Mouse (Mus musculus): ENCODE measurements around the gene Ms4a12. TPM values are rescaled to one million over a fixed set of nuclear protein-coding genes. Genes with fewer than 3 reads are reported as not detected.

Ms4a12 gene
- total RNA-seq, 2 experiments from 2014 or later = not detected

GRCm38 (mm10) chr19:11234921-11235735, 2.9 kb upstream of the Ms4a12 start:
- intact Hi-C loops (cut with DNase I) = no loop called here
- H3K27ac ChIP-seq = no peak overlapping the region
- DNase-seq (ENCODE audit: extremely low spot score in 1 of 2, low spot score in 2 of 2) = no peak
- H3K4me3 ChIP-seq = no peak overlapping the region
- no peak for TF ChIP-seq CTCF (IDR thresholded peaks at IDR 0.05)

GRCm38 (mm10) chr19:11234244-11234643, 2.0 kb upstream of the Ms4a12 start:
- intact Hi-C loops (cut with DNase I) = no loop called here
- DNase-seq (ENCODE audit: extremely low spot score in 1 of 2, low spot score in 2 of 2) = no peak
- Histone ChIP-seq H3K4me3 (no peak overlapping the region), H3K27ac (no peak overlapping the region)
- no peak for TF ChIP-seq CTCF (IDR thresholded peaks at IDR 0.05)

GRCm38 (mm10) chr19:11196546-11196945, 35.7 kb downstream of the Ms4a12 start, which contains the start of gene Ms4a13:
Gene Ms4a13, minus strand, starts transcription at chr19:11196737.
- DNase-seq (ENCODE audit: extremely low spot score in 1 of 2, low spot score in 2 of 2) = no peak
- intact Hi-C loops (cut with DNase I) = no loop called here
- no peak for TF ChIP-seq CTCF (IDR thresholded peaks at IDR 0.05)
- H3K4me3 ChIP-seq = no peak within 1 kb of the TSS
- no peak within 1 kb of the TSS for H3K27ac ChIP-seq

- DNase-seq (ENCODE audit: extremely low spot score in 1 of 2, low spot score in 2 of 2) = no peak
- Histone ChIP-seq H3K27ac (no peak overlapping the region), H3K4me3 (no peak overlapping the region)
- intact Hi-C loops (cut with DNase I) = no loop called here
- no peak for TF ChIP-seq CTCF (IDR thresholded peaks at IDR 0.05)
These were observed 39.7 kb downstream of the Ms4a12 start for GRCm38 (mm10) chr19:11192552-11192951.

- no peak for DNase-seq (ENCODE audit: extremely low spot score in 1 of 2, low spot score in 2 of 2)
- Histone ChIP-seq H3K4me3 (no peak overlapping the region), H3K27ac (no peak overlapping the region)
- intact Hi-C loops (cut with DNase I) = no loop called here
- TF ChIP-seq CTCF (IDR thresholded peaks at IDR 0.05) = peak; percentile 33
These were observed 48.1 kb downstream of the Ms4a12 start for GRCm38 (mm10) chr19:11184121-11184520.

- no peak for DNase-seq (ENCODE audit: extremely low spot score in 1 of 2, low spot score in 2 of 2)
- no peak for TF ChIP-seq CTCF (IDR thresholded peaks at IDR 0.05)
- Histone ChIP-seq H3K27ac (no peak overlapping the region), H3K4me3 (no peak overlapping the region)
- intact Hi-C loops (cut with DNase I) = no loop called here
These were observed 54.8 kb downstream of the Ms4a12 start for GRCm38 (mm10) chr19:11177464-11177863.

- TF ChIP-seq CTCF (IDR thresholded peaks at IDR 0.05) = no peak; the same call in 1 of the 2 replicates
- no peak within 1 kb of the TSS for H3K27ac ChIP-seq
- intact Hi-C loops (cut with DNase I) = no loop called here
- H3K4me3 ChIP-seq = no peak within 1 kb of the TSS
- no peak for DNase-seq (ENCODE audit: extremely low spot score in 1 of 2, low spot score in 2 of 2)
These were observed 67.1 kb downstream of the Ms4a12 start, which contains the start of gene 1700025F22Rik for GRCm38 (mm10) chr19:11165172-11165571. Gene 1700025F22Rik, minus strand, starts transcription at chr19:11165320.

Other genes starting within 250 kb of the Ms4a12 start
- gene Ms4a15, start 239.2 kb downstream of the Ms4a12 start, total RNA-seq (2021) = not detected
- gene Ms4a18, start 214.4 kb downstream of the Ms4a12 start, total RNA-seq (2021) = not detected
- not detected for gene Ms4a8a, start 151.3 kb downstream of the Ms4a12 start, total RNA-seq (2021)
- gene 1700017D01Rik, start 101.6 kb downstream of the Ms4a12 start, total RNA-seq (2021) = not detected
- not detected for gene 1700025F22Rik, start 67.1 kb downstream of the Ms4a12 start, total RNA-seq (2021)
- gene Ms4a13, start 35.7 kb downstream of the Ms4a12 start, total RNA-seq (2021) = not detected
- not detected for gene Ms4a1, start 33.8 kb upstream of the Ms4a12 start, total RNA-seq (2021)
- not detected for gene Ms4a5, start 51.4 kb upstream of the Ms4a12 start, total RNA-seq (2021)
- not detected for gene Ms4a14, start 82.0 kb upstream of the Ms4a12 start, total RNA-seq (2021)
- gene Ms4a7, start 103.7 kb upstream of the Ms4a12 start, total RNA-seq (2021) = under 1 TPM; 0.42 to 0.77 TPM
- 1 to 10 TPM in 1 of 2 experiments, under 1 TPM in 1; 0.57 to 1.6 TPM for gene Ms4a4a, start 143.1 kb upstream of the Ms4a12 start, total RNA-seq (2021)
- under 1 TPM in 1 of 2 experiments, not detected in 1; 0.34 TPM for gene Ms4a4c, start 172.3 kb upstream of the Ms4a12 start, total RNA-seq (2021)
- gene Ms4a4b, start 211.1 kb upstream of the Ms4a12 start, total RNA-seq (2021) = under 1 TPM in 1 of 2 experiments, not detected in 1; 0.20 TPM
- 1 to 10 TPM; 1.4 to 2.3 TPM for gene Ms4a6c, start 236.9 kb upstream of the Ms4a12 start, total RNA-seq (2021)

All from left cerebral cortex, adult 2 months (tissue).